Mouse (Mus musculus): Measurements from ENCODE around the gene Ucp2. TPM values are rescaled to one million over a fixed set of nuclear protein-coding genes. Genes with fewer than 3 reads are reported as not detected.

Gene Ucp2
- polyA plus RNA-seq, 1 experiment from 2014 or later, result 766 TPM

GRCm38 (mm10) chr7:100463757-100464156 is 29.4 kb upstream of the Ucp2 start:
- Histone ChIP-seq H3K9me3 (replicated peaks; ENCODE audit: control insufficient read depth, low read length) (no peaks in the 10 kb centered on the region), H3K4me2 (ENCODE audit: low read depth, low read length) (peak overlapping the region; percentile 74), H3K36me3 (ENCODE audit: control insufficient read depth, insufficient read depth) (peaks cover 6% of the 10 kb centered on the region; the same call in 1 of the 2 replicates), H3K27me3 (ENCODE audit: control insufficient read depth, insufficient read depth, low read depth, low read length) (no peaks in the 10 kb centered on the region), H3K27ac (ENCODE audit: low read length) (peak overlapping the region; percentile 100), H3K4me1 (ENCODE audit: control insufficient read depth, low read depth, low read length) (peaks cover 83% of the 10 kb centered on the region), H3K9ac (ENCODE audit: low read depth, low read length) (peak overlapping the region; percentile 88), H3K4me3 (ENCODE audit: low read depth, low read length) (peak overlapping the region; percentile 70)
- no peak for ATAC-seq (ENCODE audit: low read depth)
- WGBS (ENCODE audit: insufficient replicate concordance), result 64% methylated on average over 10 of the region's 10 CpGs

- Histone ChIP-seq H3K4me3 (ENCODE audit: low read depth, low read length) (peak overlapping the region; percentile 70), H3K4me2 (ENCODE audit: low read depth, low read length) (peak overlapping the region; percentile 74), H3K9me3 (replicated peaks; ENCODE audit: control insufficient read depth, low read length) (no peaks in the 10 kb centered on the region), H3K36me3 (ENCODE audit: control insufficient read depth, insufficient read depth) (peaks cover 6% of the 10 kb centered on the region), H3K4me1 (ENCODE audit: control insufficient read depth, low read depth, low read length) (peaks cover 83% of the 10 kb centered on the region), H3K9ac (ENCODE audit: low read depth, low read length) (peak overlapping the region; percentile 88), H3K27ac (ENCODE audit: low read length) (peak overlapping the region; percentile 100), H3K27me3 (ENCODE audit: control insufficient read depth, insufficient read depth, low read depth, low read length) (no peaks in the 10 kb centered on the region)
- ATAC-seq (ENCODE audit: low read depth), result no peak
- WGBS (ENCODE audit: insufficient replicate concordance), result 95% methylated on average over 7 of the region's 7 CpGs
Observed at GRCm38 (mm10) chr7:100464248-100464647, 28.9 kb upstream of the Ucp2 start.

GRCm38 (mm10) chr7:100465248-100465647 is 27.9 kb upstream of the Ucp2 start:
- Histone ChIP-seq H3K9ac (ENCODE audit: low read depth, low read length) (peak overlapping the region; percentile 88), H3K27me3 (ENCODE audit: control insufficient read depth, insufficient read depth, low read depth, low read length) (no peaks in the 10 kb centered on the region), H3K36me3 (ENCODE audit: control insufficient read depth, insufficient read depth) (peaks cover 6% of the 10 kb centered on the region; the same call in 1 of the 2 replicates), H3K4me1 (ENCODE audit: control insufficient read depth, low read depth, low read length) (peaks cover 82% of the 10 kb centered on the region), H3K4me2 (ENCODE audit: low read depth, low read length) (peak overlapping the region; percentile 74), H3K9me3 (replicated peaks; ENCODE audit: control insufficient read depth, low read length) (no peaks in the 10 kb centered on the region), H3K4me3 (ENCODE audit: low read depth, low read length) (peak overlapping the region; percentile 70), H3K27ac (ENCODE audit: low read length) (peak overlapping the region; percentile 100)
- WGBS (ENCODE audit: insufficient replicate concordance), result 61% methylated on average over 4 of the region's 4 CpGs
- no peak for ATAC-seq (ENCODE audit: low read depth)

DNA sequence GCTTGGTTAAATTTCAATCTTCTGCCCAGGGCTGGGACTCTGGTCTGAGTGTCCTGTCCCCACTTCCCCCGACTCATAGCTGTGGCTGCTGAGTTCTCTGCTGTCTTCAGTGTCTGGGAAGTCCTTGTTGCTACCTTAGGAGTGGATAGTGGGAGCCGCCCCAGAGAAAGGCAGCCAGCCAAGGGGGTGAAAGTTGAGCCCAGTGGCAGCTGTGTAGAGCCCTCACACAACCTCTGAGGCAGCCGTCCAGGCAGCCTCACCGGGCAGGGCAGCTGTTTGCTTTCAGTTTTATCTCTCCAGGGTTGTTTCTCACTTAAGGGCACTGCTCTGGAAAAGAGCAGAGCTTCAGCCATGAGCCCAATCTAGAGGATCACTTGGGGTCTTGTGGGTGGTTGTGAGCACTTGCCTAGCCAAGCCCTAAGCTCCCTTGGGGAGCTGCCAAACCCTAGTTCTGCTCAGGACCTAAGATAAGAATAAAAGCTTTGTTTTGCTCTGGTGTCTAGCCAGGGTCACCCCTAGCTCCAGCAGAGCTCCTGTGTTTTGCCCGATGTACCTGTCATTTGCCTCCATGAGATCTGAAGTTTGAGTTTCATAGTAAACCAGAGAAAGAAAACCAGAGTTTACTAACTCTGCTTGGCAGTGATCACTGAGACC is 27.4 kb upstream of the Ucp2 start:
- no peaks in the 10 kb centered on the region for H3K9me3 ChIP-seq (replicated peaks; ENCODE audit: control insufficient read depth, low read length)
- ATAC-seq (ENCODE audit: low read depth), result peak; percentile 4
- peaks cover 6% of the 10 kb centered on the region; the same call in 1 of the 2 replicates for H3K36me3 ChIP-seq (ENCODE audit: control insufficient read depth, insufficient read depth)
- peak overlapping the region; percentile 88 for H3K9ac ChIP-seq (ENCODE audit: low read depth, low read length)
- 11% methylated on average over 5 of the region's 5 CpGs for WGBS (ENCODE audit: insufficient replicate concordance)
- peak overlapping the region; percentile 70 for H3K4me3 ChIP-seq (ENCODE audit: low read depth, low read length)
- peak overlapping the region; percentile 100 for H3K27ac ChIP-seq (ENCODE audit: low read length)
- H3K4me2 ChIP-seq (ENCODE audit: low read depth, low read length), result peak overlapping the region; percentile 74
- H3K4me1 ChIP-seq (ENCODE audit: control insufficient read depth, low read depth, low read length), result peaks cover 83% of the 10 kb centered on the region
- no peaks in the 10 kb centered on the region for H3K27me3 ChIP-seq (ENCODE audit: control insufficient read depth, insufficient read depth, low read depth, low read length)

DNA sequence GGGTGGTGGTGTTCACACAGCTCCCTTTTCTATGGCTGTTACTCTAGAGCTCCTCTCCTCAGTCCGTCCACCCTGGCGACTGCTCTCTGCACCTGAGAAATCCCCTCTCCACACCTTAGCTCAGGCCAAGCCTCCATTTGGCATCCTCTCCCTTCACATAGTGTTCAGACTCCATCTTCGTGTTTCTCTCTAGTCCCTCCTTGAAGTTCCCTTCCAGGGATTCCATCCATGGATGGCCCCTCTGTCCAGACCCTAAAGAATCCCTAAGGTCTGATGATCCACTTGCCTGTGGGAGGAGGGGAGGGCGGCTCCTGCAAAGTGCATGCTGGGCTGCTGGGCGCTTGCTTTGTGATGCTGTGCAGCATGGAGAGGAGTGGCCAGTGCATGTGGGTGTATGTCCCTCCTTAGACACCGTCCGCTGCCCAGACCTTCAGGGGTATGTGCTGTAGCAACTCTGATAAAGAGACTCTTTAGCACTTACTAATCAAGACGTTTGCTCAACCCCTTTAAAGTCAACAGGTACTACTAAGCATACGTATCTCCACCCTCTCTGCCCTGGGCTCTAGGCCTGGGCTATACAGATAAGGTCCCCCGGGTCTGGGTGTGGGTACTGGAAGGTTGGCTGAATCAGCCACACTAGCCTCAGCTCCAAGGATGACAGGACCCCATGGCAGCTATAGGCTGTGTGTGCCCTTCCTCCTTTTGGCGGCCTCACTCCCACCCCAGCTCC is 26.2 kb upstream of the Ucp2 start:
- peaks cover 75% of the 10 kb centered on the region for H3K4me1 ChIP-seq (ENCODE audit: control insufficient read depth, low read depth, low read length)
- peak; percentile 92 for ATAC-seq (ENCODE audit: low read depth)

DNA sequence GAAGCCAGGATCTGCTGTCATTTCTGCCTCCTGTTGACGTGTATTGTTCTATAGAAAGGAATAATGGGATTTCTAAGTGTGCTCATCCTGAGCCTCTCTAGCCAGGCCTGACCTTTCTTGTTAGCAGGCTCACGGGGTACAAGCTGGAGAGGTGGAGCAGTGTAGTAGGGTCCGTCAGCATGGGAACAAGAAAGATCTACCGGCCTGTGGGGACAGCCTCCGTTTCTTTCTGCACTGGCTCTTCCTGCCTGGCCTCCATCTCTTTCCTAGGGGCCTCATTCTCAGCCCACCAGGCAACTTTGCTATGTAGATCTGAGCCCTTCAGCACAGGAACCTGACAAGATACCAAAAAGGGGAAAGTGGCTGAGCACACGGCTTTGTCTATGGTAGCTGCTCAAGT is 24.4 kb upstream of the Ucp2 start:
- peak overlapping the region; percentile 100 for H3K27ac ChIP-seq (ENCODE audit: low read length)
- H3K9ac ChIP-seq (ENCODE audit: low read depth, low read length), result peak overlapping the region; percentile 64; the same call in 1 of the 2 replicates
- peaks cover 6% of the 10 kb centered on the region; the same call in 1 of the 2 replicates for H3K36me3 ChIP-seq (ENCODE audit: control insufficient read depth, insufficient read depth)
- no peak overlapping the region for H3K4me3 ChIP-seq (ENCODE audit: low read depth, low read length)
- no peak overlapping the region for H3K4me2 ChIP-seq (ENCODE audit: low read depth, low read length)
- 85% methylated on average over 6 of the region's 6 CpGs for WGBS (ENCODE audit: insufficient replicate concordance)
- peaks cover 58% of the 10 kb centered on the region for H3K4me1 ChIP-seq (ENCODE audit: control insufficient read depth, low read depth, low read length)
- no peaks in the 10 kb centered on the region for H3K9me3 ChIP-seq (replicated peaks; ENCODE audit: control insufficient read depth, low read length)
- ATAC-seq (ENCODE audit: low read depth), result no peak
- H3K27me3 ChIP-seq (ENCODE audit: control insufficient read depth, insufficient read depth, low read depth, low read length), result no peaks in the 10 kb centered on the region

More for the DNA sequence above, 26.2 kb upstream of the Ucp2 start:
- H3K27ac ChIP-seq (ENCODE audit: low read length), result peak overlapping the region; percentile 100
- H3K9me3 ChIP-seq (replicated peaks; ENCODE audit: control insufficient read depth, low read length), result no peaks in the 10 kb centered on the region
- peak overlapping the region; percentile 74 for H3K4me2 ChIP-seq (ENCODE audit: low read depth, low read length)
- no peaks in the 10 kb centered on the region for H3K27me3 ChIP-seq (ENCODE audit: control insufficient read depth, insufficient read depth, low read depth, low read length)
- peak overlapping the region; percentile 88 for H3K9ac ChIP-seq (ENCODE audit: low read depth, low read length)
- peak overlapping the region; percentile 70 for H3K4me3 ChIP-seq (ENCODE audit: low read depth, low read length)
- 29% methylated on average over 11 of the region's 11 CpGs for WGBS (ENCODE audit: insufficient replicate concordance)
- peaks cover 6% of the 10 kb centered on the region; the same call in 1 of the 2 replicates for H3K36me3 ChIP-seq (ENCODE audit: control insufficient read depth, insufficient read depth)

DNA sequence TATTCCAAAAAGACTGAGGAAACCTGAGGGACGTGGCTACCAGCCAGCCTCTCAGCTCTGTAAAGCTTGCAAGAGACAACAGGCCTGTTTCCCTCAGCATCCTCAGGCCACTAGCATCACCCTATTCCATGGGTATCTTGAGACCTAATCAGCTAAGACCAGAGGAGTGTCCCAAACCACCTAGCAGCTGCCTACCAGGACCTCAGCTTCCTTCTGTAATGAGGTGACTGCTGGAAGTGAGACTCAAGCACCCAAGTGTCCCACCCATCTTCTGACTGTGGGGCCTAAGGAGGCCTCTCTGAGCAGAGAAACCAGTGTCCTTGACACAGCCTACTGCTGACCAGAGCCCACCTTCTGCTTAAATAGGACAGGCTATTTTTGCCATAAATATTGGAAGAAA is 23.6 kb upstream of the Ucp2 start:
- H3K27me3 ChIP-seq (ENCODE audit: control insufficient read depth, insufficient read depth, low read depth, low read length), result no peaks in the 10 kb centered on the region
- peaks cover 2% of the 10 kb centered on the region; the same call in 1 of the 2 replicates for H3K36me3 ChIP-seq (ENCODE audit: control insufficient read depth, insufficient read depth)
- H3K4me2 ChIP-seq (ENCODE audit: low read depth, low read length), result peak overlapping the region; percentile 17
- ATAC-seq (ENCODE audit: low read depth), result no peak
- WGBS (ENCODE audit: insufficient replicate concordance), result 67% methylated on average over 1 of the region's 1 CpGs
- H3K4me3 ChIP-seq (ENCODE audit: low read depth, low read length), result no peak overlapping the region
- peak overlapping the region; percentile 64 for H3K9ac ChIP-seq (ENCODE audit: low read depth, low read length)
- no peaks in the 10 kb centered on the region for H3K9me3 ChIP-seq (replicated peaks; ENCODE audit: control insufficient read depth, low read length)
- H3K27ac ChIP-seq (ENCODE audit: low read length), result peak overlapping the region; percentile 100
- peaks cover 50% of the 10 kb centered on the region for H3K4me1 ChIP-seq (ENCODE audit: control insufficient read depth, low read depth, low read length)

- no peak overlapping the region for H3K4me3 ChIP-seq (ENCODE audit: low read depth, low read length)
- no peak for ATAC-seq (ENCODE audit: low read depth)
Observed at GRCm38 (mm10) chr7:100470796-100471406, 22.2 kb upstream of the Ucp2 start.

More at GRCm38 (mm10) chr7:100470796-100471406, 22.2 kb upstream of the Ucp2 start:
- Histone ChIP-seq H3K27me3 (ENCODE audit: control insufficient read depth, insufficient read depth, low read depth, low read length) (no peaks in the 10 kb centered on the region), H3K9me3 (replicated peaks; ENCODE audit: control insufficient read depth, low read length) (no peaks in the 10 kb centered on the region), H3K4me1 (ENCODE audit: control insufficient read depth, low read depth, low read length) (peaks cover 38% of the 10 kb centered on the region), H3K9ac (ENCODE audit: low read depth, low read length) (no peak overlapping the region; the same call in 1 of the 2 replicates), H3K36me3 (ENCODE audit: control insufficient read depth, insufficient read depth) (peaks cover 2% of the 10 kb centered on the region; the same call in 1 of the 2 replicates), H3K27ac (ENCODE audit: low read length) (peak overlapping the region; percentile 42; the same call in 1 of the 2 replicates), H3K4me2 (ENCODE audit: low read depth, low read length) (no peak overlapping the region)
- 91% methylated on average over 11 of the region's 11 CpGs for WGBS (ENCODE audit: insufficient replicate concordance)

All from liver, embryonic 16.5 days (tissue).